Mouse (Mus musculus): Measurements from ENCODE around the gene Gpr107.

Gene Gpr107

DNA sequence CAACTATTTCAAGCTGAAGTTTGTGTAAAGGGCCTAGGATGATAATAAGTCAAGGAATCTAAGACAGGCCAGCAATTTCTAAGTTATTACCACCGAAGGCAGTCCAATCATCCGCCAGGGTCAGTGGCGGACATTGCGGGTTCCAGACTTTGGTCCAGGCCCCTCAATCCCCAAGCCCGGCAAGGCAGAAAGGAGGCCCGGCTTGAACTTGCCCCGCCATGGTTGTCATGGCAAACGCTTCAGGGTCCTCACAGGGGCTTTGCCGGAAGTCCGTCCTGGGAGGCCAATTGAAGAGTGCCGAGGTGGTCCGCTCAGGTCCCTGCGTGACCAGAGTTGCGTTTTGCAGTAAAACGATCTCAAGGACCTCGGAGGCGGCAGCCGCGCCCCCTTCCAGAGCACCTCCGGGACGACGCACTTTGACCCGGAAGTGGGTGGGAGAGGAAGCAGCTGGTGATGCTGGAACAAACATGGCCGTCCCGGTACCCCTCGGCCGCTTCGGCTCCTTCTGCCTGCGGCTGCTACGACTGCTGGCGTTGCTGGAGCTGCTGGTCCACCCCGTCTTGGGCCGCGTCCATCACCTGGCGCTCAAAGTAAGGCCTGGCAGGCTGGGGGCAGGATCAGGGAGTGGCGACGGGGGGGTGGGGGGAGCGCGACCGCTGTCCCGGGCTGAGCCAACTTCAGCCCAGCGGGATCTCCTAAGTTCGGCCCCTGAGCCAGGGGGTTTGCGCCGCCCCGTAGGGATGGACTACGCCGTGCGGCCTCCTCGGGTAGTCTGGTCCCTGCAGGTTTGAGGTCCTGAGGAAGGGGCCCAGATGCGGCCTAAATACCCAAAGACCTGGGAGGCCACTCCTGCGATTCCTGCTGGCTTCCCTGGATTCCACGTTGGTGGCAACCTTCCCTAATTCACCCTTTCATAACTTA lies at the start of gene Gpr107:
Gene Gpr107, plus strand, starts transcription at position 425 of the 921 bp plus-strand sequence.
- DNase-seq = peak; percentile 81

DNA sequence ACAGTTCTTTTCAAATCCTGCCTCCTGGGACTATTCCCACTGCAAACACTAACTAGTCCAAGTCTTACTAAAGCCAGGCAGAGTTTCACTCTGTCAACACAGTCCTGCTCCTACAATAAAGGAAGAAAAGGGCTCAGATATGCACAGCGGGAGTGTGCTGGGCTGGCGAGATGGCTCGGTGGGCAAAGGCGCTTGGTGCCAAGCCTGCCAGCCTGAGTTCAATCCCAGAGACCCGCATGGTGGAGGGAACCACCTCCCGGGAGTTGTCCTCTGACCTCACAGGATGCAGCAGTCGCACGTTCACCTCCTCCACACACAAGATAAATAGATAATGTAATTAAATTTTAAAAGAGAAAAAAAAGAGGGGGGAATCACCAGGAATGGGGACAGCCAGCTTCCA lies 48.8 kb upstream of the Gpr107 start:
- DNase-seq = no peak

DNA sequence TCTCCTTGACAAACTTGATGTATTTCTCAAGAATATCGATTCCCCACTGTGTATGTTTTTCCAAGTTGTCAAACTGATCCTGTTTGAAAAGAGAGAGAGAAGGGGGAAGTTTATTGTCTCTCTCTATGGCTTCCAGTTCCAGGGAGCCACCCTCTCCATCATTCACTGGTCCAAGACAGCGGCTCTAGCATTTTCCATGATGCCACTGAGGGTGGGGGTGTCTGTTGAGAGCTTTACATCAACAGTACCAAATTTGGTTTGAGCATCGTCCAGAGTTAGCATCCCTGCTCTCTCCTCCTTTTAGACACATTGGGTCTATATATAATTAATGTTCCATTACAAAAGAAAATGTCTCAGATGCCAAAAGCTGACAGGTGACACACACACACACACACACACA lies 46.8 kb upstream of the Gpr107 start:
- DNase-seq = no peak

DNA sequence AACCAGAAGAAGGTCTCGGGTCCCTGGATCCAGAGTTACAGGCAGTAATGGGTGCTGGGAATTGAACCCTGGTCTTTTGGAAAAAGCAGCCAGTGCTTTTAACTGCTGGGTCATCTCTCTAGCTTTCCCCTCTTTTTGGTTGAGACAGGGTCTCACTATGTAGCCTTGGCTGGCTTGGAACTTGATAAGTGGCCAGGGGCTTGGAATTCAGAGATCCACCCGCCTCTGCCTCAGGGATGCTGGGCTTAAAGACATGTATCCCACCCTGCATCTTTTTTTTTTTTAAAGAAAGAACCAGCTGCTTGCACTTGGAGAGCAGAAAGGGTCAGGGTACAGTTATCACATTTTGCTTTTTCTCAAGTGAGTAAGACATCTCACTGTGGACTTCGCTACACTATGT lies 46.1 kb upstream of the Gpr107 start:
- peak in 1 of 2 experiments; percentile 59 for DNase-seq

DNA sequence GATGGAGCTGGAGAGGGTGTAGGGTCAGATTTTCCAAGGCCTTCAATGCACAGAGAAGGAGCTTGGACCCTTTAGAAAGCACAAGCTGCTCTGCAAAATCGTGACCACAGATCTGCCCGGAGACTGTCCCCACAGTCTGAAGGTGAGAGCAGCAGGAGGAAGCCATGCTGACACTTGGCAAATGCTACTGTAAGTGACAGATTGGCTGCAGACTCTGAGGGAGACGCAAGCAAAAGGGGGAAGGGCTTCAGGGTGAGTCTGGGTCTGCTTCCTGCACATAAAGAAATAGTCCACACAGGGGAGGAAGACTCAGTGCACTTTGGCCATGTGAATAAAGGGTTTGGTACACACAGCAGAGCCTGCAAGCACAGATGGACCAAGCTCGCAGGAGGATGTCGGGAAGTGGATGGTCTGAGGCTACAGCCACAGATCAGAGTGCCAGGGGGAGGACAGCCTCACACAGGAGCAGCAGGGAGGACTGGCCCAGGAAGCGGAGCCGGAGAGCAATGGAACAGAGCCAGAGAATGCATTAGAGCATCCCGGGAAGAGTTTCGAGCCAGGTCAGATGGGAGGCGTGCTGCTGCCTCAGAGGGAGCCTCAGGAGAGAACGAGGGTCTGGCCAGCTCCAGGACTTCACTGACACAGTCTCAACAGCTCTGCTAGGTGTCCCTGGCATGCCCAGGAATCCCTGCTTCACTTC lies 45.3 kb upstream of the Gpr107 start:
- DNase-seq = peak; percentile 89 to 95

DNA sequence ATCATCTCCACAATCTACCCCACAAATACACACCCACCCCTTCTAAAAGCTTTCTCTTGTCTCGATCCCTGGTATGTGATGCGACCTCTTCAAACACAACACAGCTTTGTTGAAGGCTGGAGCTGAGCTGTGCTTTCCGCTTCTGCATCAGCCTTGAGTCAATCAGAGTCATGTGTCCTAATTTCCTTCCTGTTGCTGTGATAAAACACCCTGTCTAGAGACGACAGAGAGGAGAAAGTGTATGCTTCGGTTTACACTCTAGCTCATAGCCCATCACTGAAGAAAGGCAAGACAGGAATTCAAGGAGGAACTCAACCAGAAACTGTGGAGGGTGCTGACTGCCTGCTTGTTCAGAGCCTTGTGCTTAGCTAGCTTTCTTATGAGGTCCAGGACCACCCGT lies 43.9 kb upstream of the Gpr107 start:
- no peak for DNase-seq

DNA sequence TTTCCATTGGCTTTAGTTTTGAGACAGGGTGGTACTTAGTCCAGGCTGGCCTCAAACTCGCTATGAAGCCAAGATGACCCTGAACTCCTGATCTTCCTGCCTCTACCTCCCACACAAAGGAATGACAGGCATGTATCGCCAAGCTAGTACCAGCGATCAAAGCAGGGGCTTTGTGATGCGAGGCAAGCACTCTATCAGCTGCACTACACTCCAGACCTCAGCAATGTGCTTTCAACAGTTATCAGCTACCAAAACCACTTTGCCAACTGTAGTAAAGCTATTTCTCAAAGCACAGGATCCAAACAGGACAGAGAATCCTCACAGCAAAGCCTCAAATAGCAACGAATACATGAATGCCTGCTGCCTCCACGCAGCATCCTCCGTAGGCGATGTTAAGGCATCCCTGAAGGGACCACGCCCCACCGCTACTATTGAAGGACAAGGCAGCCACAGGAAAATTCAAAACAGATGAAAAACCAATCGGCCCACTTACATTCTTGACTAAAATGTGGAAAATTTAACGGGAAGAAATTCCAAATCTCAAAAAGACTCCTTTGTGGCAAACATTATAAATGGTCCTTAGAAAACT lies 42.1 kb upstream of the Gpr107 start:
- no peak for DNase-seq

DNA sequence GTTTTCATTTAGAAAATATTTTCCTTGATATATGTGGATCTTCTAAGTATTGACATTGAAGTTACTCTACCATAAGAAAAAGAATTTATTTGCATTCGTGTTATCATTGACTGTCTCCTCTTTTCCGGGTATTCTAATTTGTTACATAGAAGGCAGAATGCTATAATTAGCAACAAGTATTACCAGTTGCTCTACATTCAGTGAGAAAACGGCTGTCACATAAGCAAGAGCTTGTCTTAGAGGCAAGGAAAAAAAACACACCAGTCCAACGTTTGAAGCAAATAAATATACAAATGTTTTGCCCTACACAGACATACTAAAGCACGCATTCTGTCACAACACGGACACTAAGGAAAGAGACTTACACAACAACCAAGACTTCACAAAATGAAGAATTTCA lies 40.4 kb upstream of the Gpr107 start:
- no peak for DNase-seq

DNA sequence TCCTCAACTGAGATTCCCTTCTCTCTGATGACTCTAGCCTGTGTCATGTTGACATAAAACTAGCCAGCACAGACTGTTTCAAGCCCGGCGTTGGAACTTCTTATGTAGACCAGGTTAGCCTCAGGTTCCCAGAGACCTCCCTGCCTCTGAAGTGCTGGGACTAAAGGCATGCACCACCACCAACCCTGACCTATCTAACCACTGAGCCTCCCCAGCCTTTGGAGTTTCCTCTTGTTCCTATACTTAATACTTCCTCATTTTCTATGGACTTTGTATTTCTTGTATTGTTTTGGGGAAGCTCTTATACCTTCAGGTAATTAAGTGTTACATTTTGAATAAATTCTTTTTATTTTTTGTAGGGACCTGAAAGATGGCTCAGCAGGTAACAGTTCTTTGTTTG lies 37.9 kb upstream of the Gpr107 start:
- DNase-seq = no peak

DNA sequence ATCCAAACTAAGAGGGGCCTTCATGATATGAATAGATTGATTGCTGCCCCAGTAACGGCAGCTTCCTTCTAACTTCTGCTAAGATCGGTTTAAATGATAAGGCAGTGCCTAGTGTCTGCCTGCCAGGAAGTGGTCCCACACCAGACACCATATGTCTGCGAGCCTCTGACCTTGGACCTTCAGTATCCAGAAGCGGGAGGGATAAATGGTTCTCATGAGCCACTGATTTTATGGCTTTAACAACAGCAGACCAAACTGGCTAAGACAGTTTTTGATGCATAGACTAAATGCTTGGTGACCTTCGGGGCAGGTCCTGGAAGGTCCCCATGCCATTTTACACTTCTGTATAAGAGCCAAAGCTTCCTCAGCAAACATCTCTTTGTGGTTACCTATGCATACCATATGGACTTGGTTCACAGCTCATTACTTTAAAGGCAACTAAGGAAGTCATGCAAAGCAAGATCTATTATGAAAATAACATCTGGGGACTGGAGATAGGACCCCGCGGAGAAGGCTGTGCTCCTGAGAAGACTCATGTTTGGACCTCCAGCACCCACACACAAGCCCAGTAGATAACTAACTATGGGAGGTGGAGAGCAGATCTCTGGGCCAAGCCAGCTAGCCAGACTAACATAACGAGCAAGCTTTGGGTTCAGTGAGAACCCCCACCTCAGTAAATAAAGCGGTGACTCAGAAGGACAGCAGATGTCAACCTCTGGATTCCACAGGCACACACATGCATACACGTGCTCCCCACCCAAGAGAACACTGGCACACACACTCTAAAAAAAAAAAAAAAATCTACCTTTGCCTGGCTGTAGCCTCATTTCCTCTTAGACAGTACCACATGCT lies 36.8 kb upstream of the Gpr107 start:
- no peak for DNase-seq

DNA sequence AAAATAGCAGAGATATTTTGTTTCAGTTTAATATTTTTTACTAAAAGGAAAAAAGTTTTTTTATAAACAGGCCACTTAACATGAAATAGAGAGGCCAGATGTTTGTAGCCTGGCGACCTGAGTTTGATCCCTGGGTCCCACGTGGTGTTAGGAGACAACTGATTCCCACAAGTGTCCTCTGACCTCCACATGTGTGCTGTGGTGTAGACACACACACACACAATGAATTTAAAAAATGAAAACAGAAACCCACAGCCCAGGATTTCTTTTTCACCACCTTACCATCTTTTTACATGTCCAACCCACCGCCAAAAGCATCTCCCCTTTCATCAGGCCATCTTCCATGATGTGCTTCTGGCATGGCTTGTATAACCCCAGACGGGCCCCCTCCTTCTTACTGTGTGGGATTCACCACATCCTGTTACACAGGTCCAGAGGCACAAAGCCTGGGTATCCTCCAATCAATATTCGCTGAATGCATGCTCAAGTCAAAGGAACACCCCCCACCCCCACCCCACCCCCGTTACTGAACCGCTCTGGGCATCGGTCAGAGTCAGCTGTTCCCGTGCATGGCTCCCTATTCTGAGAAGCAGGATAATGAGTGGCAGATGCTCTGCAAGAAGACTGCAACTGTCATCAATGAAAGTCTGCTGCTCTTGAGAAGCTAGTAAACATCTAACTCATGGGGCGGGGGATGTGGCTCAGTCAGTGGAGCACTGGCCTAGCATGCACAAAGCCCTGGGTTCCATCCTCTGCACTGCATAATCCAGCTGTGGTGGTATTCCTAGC lies 36.0 kb upstream of the Gpr107 start:
- no peak for DNase-seq

DNA sequence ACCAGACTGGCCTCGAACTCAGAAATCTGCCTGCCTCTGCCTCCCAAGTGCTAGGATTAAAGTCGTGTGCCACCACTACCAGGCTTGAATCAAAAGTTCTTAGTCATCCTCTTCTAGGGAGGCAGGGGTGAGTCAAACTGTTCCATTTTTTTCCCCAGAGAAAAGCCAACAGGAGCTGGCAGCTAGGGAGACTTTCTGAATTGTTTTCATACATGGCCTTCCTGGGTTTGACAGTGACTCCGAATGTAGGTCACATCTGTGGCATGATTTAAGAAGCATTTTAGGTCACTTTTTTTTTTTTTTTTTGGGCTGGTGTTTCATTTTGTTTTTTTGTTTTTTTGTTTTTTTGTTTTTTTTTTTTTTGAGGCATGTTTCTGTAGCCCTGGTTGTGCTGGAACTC lies 33.9 kb upstream of the Gpr107 start:
- DNase-seq = no peak

DNA sequence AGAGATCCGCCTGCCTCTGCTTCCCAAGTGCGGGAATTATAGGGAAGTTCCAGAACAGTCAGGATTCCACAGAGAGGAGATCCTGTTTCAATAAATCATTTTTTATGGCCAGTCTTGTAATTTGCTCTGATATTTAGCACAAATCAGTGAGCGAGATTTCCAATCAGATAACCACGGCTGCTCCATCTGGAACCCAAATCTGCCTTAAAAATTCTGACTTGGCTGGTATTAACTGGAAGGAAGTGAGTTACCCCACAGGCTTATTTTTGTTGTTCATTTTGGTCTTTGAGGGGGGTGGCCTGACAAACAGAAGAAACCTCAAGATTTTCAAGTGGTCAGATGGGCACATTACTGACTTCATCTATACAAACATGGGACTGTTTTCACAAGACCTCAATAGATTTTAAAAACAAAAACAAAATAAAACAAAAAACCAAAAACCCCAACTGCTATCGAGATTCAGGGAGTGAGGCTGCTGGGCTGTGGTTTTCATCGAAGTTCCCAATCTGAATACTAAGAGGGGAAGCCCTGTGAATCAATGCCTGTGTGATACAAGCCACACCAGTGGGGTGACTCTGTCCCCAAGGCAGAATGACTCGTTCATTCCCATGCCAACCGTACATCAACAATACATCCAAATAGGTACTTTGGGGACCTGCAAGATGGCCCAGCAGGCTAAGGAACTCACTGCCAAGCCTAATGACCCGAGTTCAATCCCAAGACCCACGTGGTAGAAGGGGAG lies 33.3 kb upstream of the Gpr107 start:
- DNase-seq = no peak

DNA sequence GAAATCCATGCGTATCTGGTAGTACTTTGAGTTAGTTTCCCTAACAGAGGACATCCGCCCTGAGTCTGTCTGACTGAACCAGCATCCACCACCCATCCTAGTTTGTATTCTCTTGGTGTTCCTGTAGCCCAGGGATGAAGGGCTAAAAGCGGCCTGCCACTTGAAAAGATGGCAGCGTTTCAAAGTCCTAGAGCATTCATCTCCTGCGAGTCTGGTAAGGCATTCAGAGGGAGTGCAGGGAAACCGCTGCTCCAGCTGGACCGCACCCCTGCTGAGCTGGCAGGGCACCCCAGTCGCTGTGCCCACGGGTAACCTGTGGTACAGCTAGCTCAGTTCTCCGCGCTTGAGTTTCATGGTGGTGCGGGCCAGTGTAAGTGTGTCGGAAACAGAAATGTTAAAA lies 32.3 kb upstream of the Gpr107 start:
- DNase-seq = peak; percentile 72 to 74

DNA sequence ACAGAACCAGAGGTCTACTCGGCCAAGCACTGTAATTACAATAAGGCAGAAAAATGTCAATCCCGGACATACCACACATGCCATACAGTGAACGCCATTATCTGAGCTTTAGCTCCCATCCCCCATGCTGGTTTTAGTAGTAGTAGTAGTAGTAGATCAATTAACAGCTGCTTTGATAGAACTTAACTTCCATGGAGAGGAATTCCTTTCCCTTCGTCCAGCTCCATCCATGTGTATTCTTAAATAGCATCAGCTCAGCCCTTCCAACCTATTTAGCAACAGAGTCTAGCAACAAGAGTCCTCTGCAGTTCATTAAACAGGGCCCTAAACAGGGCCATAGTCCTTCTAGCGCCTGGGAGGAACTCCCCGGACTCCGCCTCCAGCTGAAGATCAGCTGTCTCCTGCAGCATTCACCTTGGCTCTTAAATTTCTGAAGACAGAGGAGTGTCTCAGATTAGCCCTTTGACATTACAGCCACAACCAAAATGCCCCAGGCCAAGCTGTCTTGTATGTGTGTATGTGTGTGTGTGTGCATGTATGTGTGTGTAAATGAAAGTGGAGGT lies 30.9 kb upstream of the Gpr107 start:
- DNase-seq = no peak

DNA sequence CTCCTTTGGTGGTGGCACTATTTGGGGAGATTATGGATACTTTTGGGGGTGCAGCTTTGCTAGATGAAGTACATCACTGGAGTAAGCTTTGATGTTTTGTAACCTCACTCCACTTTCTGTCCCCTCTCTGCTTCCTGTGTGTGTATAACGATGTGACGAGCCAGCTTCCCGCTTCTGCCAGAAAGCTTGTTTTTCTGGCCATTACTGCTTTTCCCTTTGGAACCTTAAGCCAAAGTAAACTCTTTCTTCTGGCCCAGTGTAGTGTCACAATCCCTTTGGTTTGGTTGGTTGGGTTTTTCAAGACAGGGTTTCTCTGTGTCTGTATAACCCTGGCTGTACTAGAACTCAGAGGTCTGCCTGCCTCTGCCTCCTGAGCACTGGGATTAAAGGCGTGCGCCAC lies 29.3 kb upstream of the Gpr107 start:
- no peak for DNase-seq

DNA sequence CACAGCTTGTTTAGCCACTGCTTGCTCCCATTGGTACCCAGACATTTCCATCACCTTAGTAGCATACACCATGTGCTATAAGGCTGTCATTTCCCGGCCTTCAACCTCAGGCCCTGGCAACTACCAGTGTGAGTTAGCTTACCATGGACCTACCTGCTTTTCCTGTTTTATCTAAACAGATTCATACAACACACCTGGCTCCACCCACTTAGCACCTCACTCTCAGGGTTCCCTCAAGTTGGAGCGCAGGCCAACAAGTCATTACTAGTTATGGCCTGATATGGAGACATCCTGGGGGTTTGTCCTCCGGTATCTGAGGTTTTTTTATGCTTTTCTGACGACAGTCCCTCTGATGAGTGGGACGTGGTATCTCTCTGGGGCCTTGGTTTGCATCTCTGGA lies 28.6 kb upstream of the Gpr107 start:
- no peak for DNase-seq

DNA sequence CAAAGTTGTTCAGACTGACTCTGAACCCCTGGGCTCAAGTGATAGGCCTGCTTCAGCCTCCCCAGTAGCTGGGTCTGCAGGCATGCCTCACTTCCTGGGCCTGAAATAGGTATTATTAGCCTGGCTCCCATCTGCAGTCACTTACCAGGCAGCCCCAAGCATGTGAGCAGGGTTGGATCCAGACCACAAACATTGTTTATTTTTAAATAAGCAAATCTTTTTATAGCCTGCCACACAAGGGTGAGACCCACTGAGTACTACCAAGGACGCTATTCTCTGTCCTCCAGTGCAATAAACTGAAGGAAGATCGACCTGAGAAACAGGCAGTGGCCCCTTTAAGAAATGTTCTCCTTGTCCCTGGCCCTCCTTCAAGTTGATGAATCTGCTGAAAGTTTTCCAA lies 27.4 kb upstream of the Gpr107 start:
- no peak for DNase-seq

DNA sequence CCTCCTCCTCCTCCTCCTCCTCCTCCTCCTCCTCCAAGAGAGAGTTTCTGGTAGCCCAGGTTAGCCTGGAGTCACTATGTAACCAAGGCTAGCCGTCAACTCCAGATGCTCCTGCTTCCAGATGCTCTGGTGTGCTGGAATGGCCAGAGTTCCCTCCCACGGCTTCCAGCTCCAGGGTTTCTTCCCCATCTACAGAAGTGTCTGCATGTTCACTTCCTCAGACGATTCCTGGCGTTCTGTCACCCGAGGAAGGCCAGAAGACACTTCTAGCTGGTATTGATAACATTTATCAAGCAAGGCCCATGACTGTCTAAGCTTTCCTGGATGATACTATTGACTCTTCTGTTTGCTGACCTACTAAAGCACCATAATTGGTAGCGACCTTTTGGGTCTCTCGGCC lies 27.0 kb upstream of the Gpr107 start:
- no peak for DNase-seq

DNA sequence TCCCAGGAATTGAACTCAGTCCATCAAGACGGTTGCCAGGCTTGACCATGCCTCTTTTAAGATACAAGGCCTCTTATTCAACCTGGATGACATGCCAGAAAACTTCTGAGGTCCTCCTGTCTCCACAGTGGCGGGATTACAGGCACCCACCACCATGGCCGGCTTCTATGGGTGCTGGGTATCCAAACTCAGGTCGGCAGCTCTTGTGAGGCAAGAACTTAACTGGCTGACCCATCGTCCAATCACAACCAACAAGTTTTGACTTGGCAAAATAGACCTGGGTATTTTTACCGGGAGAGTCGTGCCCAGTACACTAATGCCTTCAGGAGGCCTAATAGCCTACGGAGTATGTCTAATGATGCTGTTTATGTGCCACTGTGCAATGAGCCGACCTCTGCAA lies 26.1 kb upstream of the Gpr107 start:
- no peak for DNase-seq

DNA sequence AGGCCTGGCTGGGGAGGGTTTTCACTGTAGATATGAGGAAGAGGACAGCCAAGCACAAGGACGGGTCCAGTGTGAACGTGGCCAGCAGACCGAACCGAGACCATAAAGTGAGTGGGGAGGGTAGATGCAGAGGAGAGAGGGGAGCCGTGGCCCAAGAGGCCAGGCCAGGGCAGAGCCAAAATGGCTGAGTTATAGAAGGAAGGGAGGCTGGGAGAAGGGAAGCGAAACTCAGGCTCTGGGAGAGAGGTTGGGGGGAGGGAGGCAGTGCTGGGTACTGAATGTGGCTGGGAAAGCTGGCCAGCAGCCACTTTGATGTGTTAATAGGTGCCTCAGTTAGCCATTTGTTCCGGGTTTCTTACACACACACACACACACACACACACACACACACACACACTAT lies 24.9 kb upstream of the Gpr107 start:
- DNase-seq = no peak
